Mouse (Mus musculus): ENCODE data around the gene Slfn3. TPM values are rescaled to one million over a fixed set of nuclear protein-coding genes. Genes with fewer than 3 reads are reported as not detected.

The Slfn3 gene
- total and polyA plus RNA-seq, 2 experiments: 0.55 TPM; not detected in 1

DNA sequence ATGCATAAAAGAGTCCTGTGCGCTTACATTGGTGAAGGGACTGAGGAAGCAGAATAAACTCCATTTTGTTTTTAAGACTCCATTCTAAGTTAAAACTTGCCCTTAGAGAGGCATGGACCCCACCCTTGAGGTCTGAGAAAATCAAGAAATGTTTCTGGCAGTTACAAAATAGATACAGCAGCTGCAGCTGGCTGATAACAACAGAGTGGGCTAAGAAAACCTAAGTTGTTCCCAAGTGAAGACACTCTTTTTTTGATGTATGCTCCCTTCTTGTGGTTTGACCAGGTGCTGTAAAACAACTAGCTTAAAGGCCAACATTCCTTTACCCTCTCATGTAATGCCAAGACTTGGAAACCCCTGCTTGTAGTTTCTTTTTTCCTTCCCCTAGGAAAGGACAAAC, 71.5 kb downstream of the Slfn3 start:
- TF ChIP-seq CTCF (IDR thresholded peaks at IDR 0.05; ENCODE audit: low read depth, low read length) (no peak), POLR2A (IDR thresholded peaks at IDR 0.05; ENCODE audit: extremely low read depth, insufficient read depth, low read length) (no peak)
- DNase-seq (ENCODE audit: extremely low read depth, low read depth, low spot score): no peak
- H3K27ac ChIP-seq (replicated peaks; ENCODE audit: insufficient read depth, low read depth, low read length): no peak overlapping the region
- no peaks in the 10 kb centered on the region for H3K4me1 ChIP-seq (ENCODE audit: control insufficient read depth, insufficient read depth, low read length)
- no peaks in the 10 kb centered on the region for H3K36me3 ChIP-seq (ENCODE audit: control insufficient read depth, insufficient read depth, low read length)
- H3K4me3 ChIP-seq (ENCODE audit: insufficient read depth, low read depth, low read length): no peak overlapping the region
- no peaks in the 10 kb centered on the region for H3K79me2 ChIP-seq (ENCODE audit: control insufficient read depth, insufficient read depth, low read length)
- H3K9ac ChIP-seq (ENCODE audit: low read depth, low read length): no peak overlapping the region
- 95% methylated on average over 1 of the region's 1 CpGs for WGBS
- H3K27me3 ChIP-seq (ENCODE audit: control insufficient read depth, insufficient read depth, low read length): no peaks in the 10 kb centered on the region

DNA sequence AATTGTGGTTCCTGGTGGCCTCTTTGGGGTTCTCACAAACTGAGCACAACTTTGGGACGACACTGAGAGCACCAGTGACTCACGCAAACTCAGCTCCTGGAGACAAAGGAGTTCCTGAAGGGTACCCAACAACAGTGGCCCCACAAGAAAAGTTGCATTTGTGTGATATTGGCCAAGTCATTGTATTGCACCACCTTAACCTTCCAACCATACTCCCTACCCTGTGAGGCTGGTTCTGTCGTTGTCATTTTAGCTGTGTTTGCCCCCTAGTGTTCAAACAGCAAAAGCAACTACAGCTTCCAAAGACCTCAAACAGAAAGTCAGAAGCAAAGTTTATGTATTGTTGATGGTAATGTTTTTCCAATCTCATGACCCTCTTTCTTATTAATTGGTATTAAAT, 72.0 kb downstream of the Slfn3 start:
- Histone ChIP-seq H3K9ac (ENCODE audit: low read depth, low read length) (no peak overlapping the region), H3K27me3 (ENCODE audit: control insufficient read depth, insufficient read depth, low read length) (no peaks in the 10 kb centered on the region), H3K4me3 (ENCODE audit: insufficient read depth, low read depth, low read length) (no peak overlapping the region), H3K27ac (replicated peaks; ENCODE audit: insufficient read depth, low read depth, low read length) (no peak overlapping the region), H3K79me2 (ENCODE audit: control insufficient read depth, insufficient read depth, low read length) (no peaks in the 10 kb centered on the region), H3K4me1 (ENCODE audit: control insufficient read depth, insufficient read depth, low read length) (no peaks in the 10 kb centered on the region), H3K36me3 (ENCODE audit: control insufficient read depth, insufficient read depth, low read length) (no peaks in the 10 kb centered on the region)
- DNase-seq (ENCODE audit: extremely low read depth, low read depth, low spot score): peak; percentile 14
- TF ChIP-seq CTCF (IDR thresholded peaks at IDR 0.05; ENCODE audit: low read depth, low read length): no peak
- no peak for TF ChIP-seq POLR2A (IDR thresholded peaks at IDR 0.05; ENCODE audit: extremely low read depth, insufficient read depth, low read length)
- 57% methylated on average over 3 of the region's 3 CpGs for WGBS

Other genes starting within 250 kb of the Slfn3 start
- 9.5 and 12.0 TPM in 2 replicates for gene Slfn5, start 240.0 kb upstream of the Slfn3 start, total RNA-seq (2014; rRNA removed)
- 0.83 and 1.3 TPM in 2 replicates for gene Slfn5, start 240.0 kb upstream of the Slfn3 start, polyA plus RNA-seq (2012; rRNA removed)
- gene Slfn9, start 199.5 kb upstream of the Slfn3 start, total RNA-seq (2014; rRNA removed): 2.7 and 3.1 TPM in 2 replicates
- gene Slfn9, start 199.5 kb upstream of the Slfn3 start, polyA plus RNA-seq (2012; rRNA removed): 0.20 and 0.25 TPM in 2 replicates
- 2.6 and 4.4 TPM in 2 replicates for gene Slfn8, start 170.5 kb upstream of the Slfn3 start, total RNA-seq (2014; rRNA removed)
- 0.30 and 0.50 TPM in 2 replicates for gene Slfn8, start 170.5 kb upstream of the Slfn3 start, polyA plus RNA-seq (2012; rRNA removed)
- gene Slfn2, start 126.2 kb upstream of the Slfn3 start, total RNA-seq (2014; rRNA removed): 5.6 and 8.7 TPM in 2 replicates
- 0.95 and 1.5 TPM in 2 replicates for gene Slfn2, start 126.2 kb upstream of the Slfn3 start, polyA plus RNA-seq (2012; rRNA removed)
- 0.27 and 0.74 TPM in 2 replicates for gene Slfn1, start 74.5 kb upstream of the Slfn3 start, total RNA-seq (2014; rRNA removed)
- 0.19 and 0.38 TPM in 2 replicates for gene Slfn1, start 74.5 kb upstream of the Slfn3 start, polyA plus RNA-seq (2012; rRNA removed)
- 0.13 and 0.28 TPM in 2 replicates for gene Slfn4, start 16.1 kb upstream of the Slfn3 start, total RNA-seq (2014; rRNA removed)
- 0.02 and 0.11 TPM in 2 replicates for gene Slfn4, start 16.1 kb upstream of the Slfn3 start, polyA plus RNA-seq (2012; rRNA removed)
- gene Slfn14, start 95.4 kb downstream of the Slfn3 start, total RNA-seq (2014; rRNA removed): not detected in 2 replicates
- gene Slfn14, start 95.4 kb downstream of the Slfn3 start, polyA plus RNA-seq (2012; rRNA removed): not detected in 2 replicates
- 25.4 and 31.3 TPM in 2 replicates for gene Ap2b1, start 107.7 kb downstream of the Slfn3 start, total RNA-seq (2014; rRNA removed)
- gene Ap2b1, start 107.7 kb downstream of the Slfn3 start, polyA plus RNA-seq (2012; rRNA removed): 16.2 and 16.3 TPM in 2 replicates
- gene Pex12, start 111.3 kb downstream of the Slfn3 start, total RNA-seq (2014; rRNA removed): 4.3 and 5.5 TPM in 2 replicates
- gene Pex12, start 111.3 kb downstream of the Slfn3 start, polyA plus RNA-seq (2012; rRNA removed): 7.9 and 10.1 TPM in 2 replicates
- gene Rasl10b, start 217.8 kb downstream of the Slfn3 start, total RNA-seq (2014; rRNA removed): 0.07 and 0.18 TPM in 2 replicates
- 0.12 and 0.24 TPM in 2 replicates for gene Rasl10b, start 217.8 kb downstream of the Slfn3 start, polyA plus RNA-seq (2012; rRNA removed)
- not detected in 2 replicates for gene Gas2l2, start 238.1 kb downstream of the Slfn3 start, total RNA-seq (2014; rRNA removed)
- gene Gas2l2, start 238.1 kb downstream of the Slfn3 start, polyA plus RNA-seq (2012; rRNA removed): not detected in 2 replicates
- not detected in 2 replicates for gene 1700020L24Rik, start 246.3 kb downstream of the Slfn3 start, total RNA-seq (2014; rRNA removed)
- gene 1700020L24Rik, start 246.3 kb downstream of the Slfn3 start, polyA plus RNA-seq (2012; rRNA removed): not detected in 2 replicates

Data from liver, adult 2 months (tissue).